Mouse (Mus musculus): ENCODE measurements around the gene Slc25a51. TPM values are rescaled to one million over a fixed set of nuclear protein-coding genes. Genes with fewer than 3 reads are reported as not detected.
A peak's percentile ranks its signal among the peaks of the same experiment; 100 is the strongest.
"Not testable (repeated sequence)": the region's sequence is repeated elsewhere in the genome, so short reads cannot be mapped to it uniquely, and the experiment has no call there.

Gene Slc25a51
- polyA plus RNA-seq, 1 experiment from 2014 or later, result 62.2 TPM

DNA sequence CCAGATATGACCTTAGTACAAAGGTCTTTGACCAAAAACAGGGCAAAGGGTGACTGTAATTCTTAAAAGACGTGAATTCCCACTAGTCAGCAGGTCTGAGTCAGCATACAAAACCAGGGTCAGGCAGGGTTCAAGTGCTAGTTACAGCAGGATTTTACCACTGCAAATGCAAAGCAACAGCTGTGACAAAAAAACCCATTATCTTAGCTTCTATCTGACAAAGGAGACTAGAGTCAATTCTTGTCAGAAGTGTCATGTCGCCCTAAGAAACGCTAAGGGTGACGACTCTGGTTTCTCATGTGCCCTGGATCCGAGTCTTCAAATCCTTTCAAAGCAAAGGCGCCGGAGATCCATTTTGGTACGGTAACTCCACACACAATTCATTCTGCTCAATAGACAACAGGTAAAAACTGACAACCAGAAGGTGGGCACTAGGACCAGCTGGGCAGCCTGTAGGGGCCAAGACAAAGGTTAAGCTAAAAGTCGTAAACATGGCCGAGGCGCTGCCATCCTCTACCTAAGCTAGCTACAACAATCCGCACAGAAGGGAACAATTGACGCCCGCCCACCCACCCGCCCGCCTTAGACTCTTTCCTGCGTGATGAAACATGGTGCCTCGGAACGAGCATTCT, 747 bp downstream of the Slc25a51 start:
- H3K9me3 ChIP-seq, result no peaks in the 10 kb centered on the region
- H3K9ac ChIP-seq, result peak overlapping the region; percentile 98
- 0 out of 2 replicates have a peak, but pooled peaks cover 3% of the 10 kb centered on the region for H3K27me3 ChIP-seq
- H3K27ac ChIP-seq, result peak overlapping the region; percentile 92
- whole genome bisulfite sequencing, result 1% methylated on average over 19 of the region's 19 CpGs
- peak overlapping the region; percentile 91 for H3K4me2 ChIP-seq
- H3K36me3 ChIP-seq, result peaks cover 18% of the 10 kb centered on the region
- ATAC-seq (ENCODE audit: insufficient number of reproducible peaks, insufficient read depth, low FRiP score, low TSS enrichment, low read depth), result no peak
- H3K4me3 ChIP-seq, result peak overlapping the region; percentile 94
- H3K4me1 ChIP-seq, result peaks cover 32% of the 10 kb centered on the region

DNA sequence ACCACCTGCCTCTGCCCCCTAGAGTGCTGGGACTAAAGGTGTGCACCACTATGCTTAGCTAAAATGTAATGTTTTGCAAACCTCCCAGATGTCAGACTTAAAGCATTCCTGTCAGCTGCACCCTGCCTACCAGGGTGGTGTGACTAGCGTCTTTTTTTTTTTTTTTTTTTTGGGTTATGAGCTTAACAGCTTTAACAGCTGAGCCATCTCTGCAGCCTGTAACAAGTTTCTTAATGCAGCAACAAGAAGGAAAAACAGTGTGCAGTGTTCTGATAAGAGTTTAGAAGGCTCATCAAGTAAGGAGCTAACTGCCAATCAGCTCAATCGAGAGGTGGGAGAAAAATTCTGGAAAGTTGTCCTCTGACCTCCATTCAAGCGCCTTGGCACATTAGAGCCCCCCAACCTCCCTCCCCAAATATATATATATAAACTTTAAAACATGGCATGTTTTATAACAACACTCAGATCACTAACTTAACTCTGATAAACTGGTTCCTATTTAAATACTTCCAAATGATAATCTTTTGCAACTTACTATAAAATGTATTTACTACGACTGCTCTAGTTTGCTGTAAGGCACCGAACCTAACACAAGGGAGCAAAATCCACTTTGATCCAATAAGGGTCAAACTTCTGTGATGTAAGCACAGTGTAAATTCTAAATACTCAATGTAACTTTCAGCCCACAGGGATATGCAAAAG, 1.4 kb downstream of the Slc25a51 start:
- 59% methylated on average over 5 of the region's 5 CpGs for WGBS
- Histone ChIP-seq H3K27ac (no peak overlapping the region), H3K4me2 (peak overlapping the region; percentile 91), H3K4me3 (peak overlapping the region; percentile 94), H3K4me1 (peaks cover 32% of the 10 kb centered on the region), H3K9ac (peak overlapping the region; percentile 98), H3K36me3 (peaks cover 24% of the 10 kb centered on the region), H3K9me3 (no peaks in the 10 kb centered on the region), H3K27me3 (0 out of 2 replicates have a peak, but pooled peaks cover 3% of the 10 kb centered on the region)
- ATAC-seq (ENCODE audit: insufficient number of reproducible peaks, insufficient read depth, low FRiP score, low TSS enrichment, low read depth), result no peak

DNA sequence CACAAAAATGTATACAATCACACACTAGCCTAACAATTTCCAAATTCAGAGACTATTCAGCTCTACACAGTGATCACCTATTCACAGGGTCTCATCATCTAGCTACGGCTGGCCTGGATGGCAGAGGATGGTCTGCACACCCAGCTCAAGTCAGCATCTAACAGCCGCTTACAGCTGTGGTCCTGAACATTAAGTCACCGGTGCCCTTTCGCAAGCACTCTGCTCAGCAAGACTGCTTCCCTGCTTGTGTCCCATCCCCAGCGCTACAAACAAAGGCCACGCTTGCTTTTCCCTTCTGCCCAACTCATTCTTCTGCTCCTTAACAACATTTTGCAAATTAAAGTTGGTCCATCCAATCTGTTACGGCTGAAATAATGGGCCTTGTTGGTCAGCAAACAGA, 2.2 kb downstream of the Slc25a51 start:
- Histone ChIP-seq H3K9me3 (no peaks in the 10 kb centered on the region), H3K4me1 (peaks cover 32% of the 10 kb centered on the region), H3K4me3 (0 out of 2 replicates have a peak overlapping the region, but pooled peaks have one; percentile 1), H3K4me2 (peak overlapping the region; percentile 91), H3K27ac (no peak overlapping the region), H3K36me3 (peaks cover 30% of the 10 kb centered on the region), H3K9ac (peak overlapping the region; percentile 44; the same call in 1 of the 2 replicates), H3K27me3 (no peaks in the 10 kb centered on the region)
- ATAC-seq (ENCODE audit: insufficient number of reproducible peaks, insufficient read depth, low FRiP score, low TSS enrichment, low read depth), result no peak
- WGBS, result 89% methylated on average over 7 of the region's 7 CpGs

DNA sequence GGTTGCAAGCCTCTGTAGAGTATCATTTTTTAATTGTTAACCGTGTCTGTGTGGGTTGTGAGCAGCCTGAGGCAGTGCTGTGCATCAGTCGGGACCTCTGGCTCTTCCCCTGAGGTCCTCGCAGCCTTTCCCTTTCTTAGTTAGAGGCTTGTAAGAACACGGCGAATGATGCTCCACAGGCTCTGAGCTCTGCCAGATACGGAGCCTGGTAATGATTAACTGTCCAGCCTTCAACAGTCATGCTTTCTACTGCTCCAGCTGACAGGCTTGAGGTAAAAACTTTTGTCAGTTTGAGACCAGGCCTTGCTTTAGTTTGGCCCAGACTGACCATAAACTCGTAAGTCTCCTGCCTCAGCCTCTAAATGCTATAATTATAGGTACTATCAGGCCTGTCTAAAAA, 3.3 kb downstream of the Slc25a51 start:
- peaks cover 36% of the 10 kb centered on the region for H3K36me3 ChIP-seq
- no peak for ATAC-seq (ENCODE audit: insufficient number of reproducible peaks, insufficient read depth, low FRiP score, low TSS enrichment, low read depth)
- no peaks in the 10 kb centered on the region for H3K9me3 ChIP-seq
- no peaks in the 10 kb centered on the region for H3K27me3 ChIP-seq
- no peak overlapping the region for H3K27ac ChIP-seq
- peaks cover 32% of the 10 kb centered on the region for H3K4me1 ChIP-seq
- H3K4me3 ChIP-seq, result no peak overlapping the region
- 42% methylated on average over 7 of the region's 7 CpGs for WGBS
- H3K9ac ChIP-seq, result no peak overlapping the region
- H3K4me2 ChIP-seq, result no peak overlapping the region

DNA sequence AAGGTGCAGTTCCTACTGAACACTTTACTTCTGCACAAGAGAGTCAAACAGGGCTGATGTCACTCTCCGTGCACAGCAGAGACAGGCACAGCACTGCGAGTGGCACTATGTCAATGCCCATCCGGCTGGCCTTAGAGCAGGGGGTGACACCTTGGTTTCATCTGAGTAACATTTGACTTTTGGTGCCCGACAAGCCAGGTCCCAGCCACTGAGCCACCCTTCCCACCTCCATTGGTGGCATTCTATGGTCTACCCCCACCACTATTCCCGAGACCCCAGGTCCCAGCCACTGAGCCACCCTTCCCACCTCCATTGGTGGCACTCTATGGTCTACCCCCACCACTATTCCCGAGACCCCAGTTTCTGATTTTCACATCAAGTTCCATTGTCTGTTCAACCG, 4.5 kb downstream of the Slc25a51 start:
- H3K9ac ChIP-seq, result no peak overlapping the region
- H3K4me3 ChIP-seq, result no peak overlapping the region
- H3K9me3 ChIP-seq, result no peaks in the 10 kb centered on the region
- no peak overlapping the region for H3K4me2 ChIP-seq
- ATAC-seq (ENCODE audit: insufficient number of reproducible peaks, insufficient read depth, low FRiP score, low TSS enrichment, low read depth), result no peak
- H3K27ac ChIP-seq, result no peak overlapping the region
- no peaks in the 10 kb centered on the region for H3K27me3 ChIP-seq
- H3K4me1 ChIP-seq, result peaks cover 31% of the 10 kb centered on the region
- WGBS, result 92% methylated on average over 7 of the region's 7 CpGs
- peaks cover 49% of the 10 kb centered on the region for H3K36me3 ChIP-seq

DNA sequence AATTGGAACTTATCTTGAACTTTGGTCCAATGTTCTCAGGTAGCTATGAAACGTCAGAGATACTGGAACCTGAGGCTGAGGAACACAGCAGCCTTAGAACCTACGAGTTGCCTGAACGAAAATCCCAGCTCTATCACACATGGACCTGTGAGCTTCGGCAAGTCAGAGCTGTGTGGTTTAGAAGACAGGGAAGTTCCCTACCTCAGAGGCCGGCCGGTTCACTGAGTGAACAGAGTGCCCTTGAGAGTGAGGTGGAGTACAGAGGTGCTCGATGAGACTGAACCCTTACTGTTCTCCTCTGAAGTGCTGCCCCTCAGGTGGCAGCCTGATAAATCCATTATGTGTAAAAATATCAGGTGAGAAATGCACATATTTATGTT, 5.1 kb downstream of the Slc25a51 start:
- 90% methylated on average over 7 of the region's 7 CpGs for WGBS
- Histone ChIP-seq H3K9me3 (no peaks in the 10 kb centered on the region), H3K27ac (no peak overlapping the region)

DNA sequence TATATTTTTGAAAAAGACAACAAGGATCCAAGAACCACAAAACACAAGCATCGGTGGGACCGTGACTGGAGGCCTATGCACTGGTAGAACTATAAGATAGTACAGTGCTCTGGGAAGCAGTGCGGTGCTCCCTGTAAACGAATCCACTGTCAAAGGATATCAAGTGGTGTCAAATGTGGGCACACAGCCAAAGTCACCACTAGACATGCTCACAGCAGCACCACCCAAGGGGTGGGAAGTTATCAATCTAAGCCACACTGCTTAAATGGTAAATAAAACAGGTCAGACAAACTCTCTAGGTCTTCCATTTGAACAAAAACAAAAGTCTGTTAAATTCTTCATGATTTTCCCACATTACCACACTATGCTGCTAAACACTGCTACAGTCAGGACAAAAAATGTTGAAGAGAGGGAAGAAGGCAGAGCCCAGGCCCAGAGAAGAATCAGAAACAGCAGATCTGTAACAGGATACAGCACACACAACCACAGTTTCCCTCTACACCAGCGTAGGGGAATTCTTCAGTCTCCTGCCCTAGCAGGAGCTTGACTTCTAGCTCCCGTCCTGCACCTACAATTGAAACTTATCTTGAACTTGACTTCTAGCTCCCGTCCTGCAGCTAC, 5.6 kb downstream of the Slc25a51 start:
- no peak overlapping the region for H3K27ac ChIP-seq
- no peak overlapping the region for H3K4me2 ChIP-seq
- no peak for ATAC-seq (ENCODE audit: insufficient number of reproducible peaks, insufficient read depth, low FRiP score, low TSS enrichment, low read depth)
- H3K27me3 ChIP-seq, result no peaks in the 10 kb centered on the region
- H3K4me3 ChIP-seq, result no peak overlapping the region
- no peaks in the 10 kb centered on the region for H3K9me3 ChIP-seq
- 68% methylated on average over 7 of the region's 7 CpGs for WGBS
- H3K36me3 ChIP-seq, result peaks cover 60% of the 10 kb centered on the region
- no peak overlapping the region for H3K9ac ChIP-seq
- H3K4me1 ChIP-seq, result peaks cover 29% of the 10 kb centered on the region

More for the DNA sequence above, 5.1 kb downstream of the Slc25a51 start:
- no peak overlapping the region for H3K9ac ChIP-seq
- peaks cover 55% of the 10 kb centered on the region for H3K36me3 ChIP-seq
- no peaks in the 10 kb centered on the region for H3K27me3 ChIP-seq
- peaks cover 29% of the 10 kb centered on the region for H3K4me1 ChIP-seq
- no peak for ATAC-seq (ENCODE audit: insufficient number of reproducible peaks, insufficient read depth, low FRiP score, low TSS enrichment, low read depth)
- no peak overlapping the region for H3K4me2 ChIP-seq
- no peak overlapping the region for H3K4me3 ChIP-seq

DNA sequence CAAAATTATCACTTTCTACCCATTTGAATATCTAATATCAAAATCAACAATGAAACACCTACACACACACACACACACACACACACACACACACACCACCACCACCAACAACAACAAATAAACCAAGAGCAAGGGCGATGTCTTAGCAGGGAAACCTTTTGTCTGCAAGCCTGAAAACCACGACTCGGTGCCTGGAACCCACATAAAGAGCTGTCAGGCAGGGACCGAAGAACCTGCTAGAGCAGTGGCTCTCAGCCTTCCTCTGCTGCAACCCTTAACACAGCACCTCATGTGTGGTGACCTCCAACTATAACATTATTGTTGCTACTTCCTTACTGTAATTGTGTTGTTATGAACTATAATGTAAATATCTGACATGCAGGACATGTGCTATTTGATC, 6.3 kb downstream of the Slc25a51 start:
- Histone ChIP-seq H3K9ac (no peak overlapping the region), H3K4me1 (peaks cover 23% of the 10 kb centered on the region), H3K4me2 (no peak overlapping the region), H3K9me3 (no peaks in the 10 kb centered on the region), H3K27me3 (no peaks in the 10 kb centered on the region), H3K4me3 (no peak overlapping the region), H3K27ac (no peak overlapping the region), H3K36me3 (peaks cover 65% of the 10 kb centered on the region)
- 89% methylated on average over 4 of the region's 4 CpGs for WGBS
- no peak for ATAC-seq (ENCODE audit: insufficient number of reproducible peaks, insufficient read depth, low FRiP score, low TSS enrichment, low read depth)

DNA sequence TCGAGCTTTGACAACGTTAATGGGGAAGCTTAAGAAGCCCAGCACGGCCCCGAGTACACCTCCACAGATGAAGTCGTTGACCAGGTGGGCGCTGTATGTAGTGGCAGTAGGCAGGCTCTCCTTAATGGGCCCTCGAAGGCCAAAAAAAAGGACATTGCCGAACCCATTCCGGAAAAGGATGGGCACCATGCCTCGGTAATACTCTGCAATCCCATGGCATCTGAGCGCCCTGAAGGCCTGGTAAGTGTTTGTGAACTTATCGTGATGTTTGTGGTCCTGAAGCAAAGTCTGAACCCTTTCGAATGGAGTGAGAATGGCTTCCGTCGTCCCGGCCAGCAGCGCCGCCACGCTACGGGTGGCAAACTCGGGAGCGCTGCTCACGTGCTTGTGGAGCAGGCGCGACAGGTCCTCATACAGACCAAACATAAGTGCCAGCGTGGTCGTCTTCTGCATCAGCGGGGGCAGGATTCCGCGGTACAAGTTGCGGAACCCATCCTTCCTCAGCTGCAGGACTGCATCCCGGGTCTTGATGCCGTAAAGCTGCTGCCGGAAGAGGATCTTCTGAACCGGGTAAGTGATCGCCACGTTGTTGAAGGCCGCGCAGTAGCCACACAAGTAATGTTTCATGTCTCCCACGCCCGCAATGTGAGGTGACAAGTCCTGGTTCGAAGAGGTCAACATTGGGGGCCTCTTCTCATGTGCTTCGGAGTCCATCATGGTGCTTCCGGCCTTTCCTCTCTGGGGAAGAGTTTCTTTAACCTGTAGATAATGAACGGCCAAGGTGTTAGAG, 8.9 kb downstream of the Slc25a51 start:
- Histone ChIP-seq H3K4me3 (no peak overlapping the region), H3K27ac (no peak overlapping the region), H3K4me1 (0 out of 2 replicates have a peak, but pooled peaks cover 7% of the 10 kb centered on the region), H3K9me3 (no peaks in the 10 kb centered on the region), H3K36me3 (peaks cover 81% of the 10 kb centered on the region), H3K27me3 (no peaks in the 10 kb centered on the region), H3K9ac (no peak overlapping the region), H3K4me2 (no peak overlapping the region)
- ATAC-seq (ENCODE audit: insufficient number of reproducible peaks, insufficient read depth, low FRiP score, low TSS enrichment, low read depth), result no peak
- WGBS, result 95% methylated on average over 45 of the region's 45 CpGs

DNA sequence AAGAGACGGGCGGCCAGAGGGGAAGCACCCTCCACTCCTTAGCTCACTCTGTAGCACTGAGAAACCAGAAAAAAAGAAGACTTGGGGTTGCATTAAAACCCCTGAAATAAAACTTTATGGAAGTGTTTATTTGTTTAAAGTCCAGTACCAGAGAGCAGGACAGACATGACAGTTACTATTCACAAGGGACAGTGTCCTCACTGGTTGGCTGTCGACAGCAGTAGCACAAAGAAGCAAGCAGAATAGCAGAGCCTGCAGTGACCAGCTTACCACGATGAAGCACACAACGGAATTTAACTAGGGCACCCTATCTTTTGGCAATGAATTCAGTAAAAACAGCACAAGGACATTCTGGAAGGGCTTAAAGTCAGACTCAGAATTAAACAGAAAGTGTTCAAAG, 10.3 kb downstream of the Slc25a51 start:
- peaks cover 68% of the 10 kb centered on the region for H3K36me3 ChIP-seq
- H3K4me1 ChIP-seq; H3K9me3 ChIP-seq; H3K9ac ChIP-seq; H3K27me3 ChIP-seq; H3K4me2 ChIP-seq; H3K27ac ChIP-seq; ATAC-seq (ENCODE audit: insufficient number of reproducible peaks, insufficient read depth, low FRiP score, low TSS enrichment, low read depth); H3K4me3 ChIP-seq: not testable (repeated sequence)
- 92% methylated on average over 5 of the region's 5 CpGs for WGBS

DNA sequence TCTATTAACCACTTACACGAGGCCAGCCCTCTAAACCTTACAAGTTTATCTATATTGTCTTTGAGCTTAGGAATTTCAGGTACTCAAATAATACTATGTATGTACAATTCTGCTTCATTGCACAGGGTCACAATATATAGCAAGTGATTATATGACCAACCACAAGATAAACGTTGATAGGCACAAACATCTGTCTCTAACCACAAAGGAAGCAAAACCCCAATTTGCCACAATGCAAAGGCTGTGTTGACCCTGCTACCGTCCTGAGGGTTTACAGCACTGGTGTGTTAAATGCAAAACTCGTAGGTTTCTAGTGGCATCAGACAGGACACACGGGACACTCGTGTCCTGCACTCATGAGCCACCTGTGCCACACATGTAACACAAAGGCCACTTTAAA, 12.4 kb downstream of the Slc25a51 start:
- not testable (repeated sequence) for H3K27me3 ChIP-seq; ATAC-seq (ENCODE audit: insufficient number of reproducible peaks, insufficient read depth, low FRiP score, low TSS enrichment, low read depth); H3K27ac ChIP-seq; H3K9me3 ChIP-seq; H3K4me1 ChIP-seq; H3K4me2 ChIP-seq; H3K4me3 ChIP-seq; H3K9ac ChIP-seq
- H3K36me3 ChIP-seq, result peaks cover 49% of the 10 kb centered on the region
- 84% methylated on average over 6 of the region's 6 CpGs for WGBS

Data from embryonic facial prominence, embryonic 13.5 days (tissue).